Comparison of ENCODE assay signal across 23 mouse cellular contexts in genomic region chr5:120163428-120163827, GRCm38 (mm10). TPM values are rescaled to one million over a fixed set of nuclear protein-coding genes. Genes with fewer than 3 reads are reported as not detected.
A peak's percentile ranks its signal among the peaks of the same experiment; 100 is the strongest.
DNase-seq lines count a peak whose midpoint lies in the region; ATAC-seq and TF ChIP-seq lines count a peak whose summit lies in the region.
"Had no signal": no experiment of that assay in that cellular context is flagged by ENCODE, and none has a peak within 500 bp of the region (broad histone marks: within the 10 kb centered on the region; RNA-seq: fewer than 3 reads in every experiment).

No protein-coding gene starts in this region.

- H3K27ac ChIP-seq in gastrocnemius, adult 2 months, result peak overlapping the region; percentile 86
- 0 out of 2 replicates have a peak overlapping the region, but pooled peaks have one; percentile 11 for H3K27ac ChIP-seq in kidney, embryonic 14.5 days (ENCODE audit: low read depth, low read length)
- no peak overlapping the region for H3K27ac ChIP-seq in kidney, embryonic 16.5 days (ENCODE audit: low read length)
- H3K27ac ChIP-seq in liver, embryonic 11.5 days (ENCODE audit: low read depth, low read length), result 0 out of 2 replicates have a peak overlapping the region, but pooled peaks have one; percentile 13
- H3K27ac ChIP-seq: embryonic facial prominence, embryonic 13.5 days; forebrain, embryonic 10.5 days; forebrain, embryonic 12.5 days had no signal

- no peak for TF ChIP-seq CTCF in gastrocnemius, adult 2 months (IDR thresholded peaks at IDR 0.05)

- 0 out of 2 replicates have a peak, but pooled peaks have one; percentile 20 for ATAC-seq in kidney, embryonic 14.5 days (ENCODE audit: low FRiP score, low TSS enrichment)
- ATAC-seq in kidney, embryonic 16.5 days (ENCODE audit: low FRiP score, low TSS enrichment), result peak; percentile 69; the same call in 1 of the 2 replicates
- ATAC-seq in liver, embryonic 11.5 days (replicated peaks; ENCODE audit: low FRiP score), result no peak
- ATAC-seq: forebrain, embryonic 14.5 days had no signal

- no peak overlapping the region for H3K4me2 ChIP-seq in kidney, embryonic 14.5 days (replicated peaks; ENCODE audit: low read depth, low read length)
- H3K4me2 ChIP-seq in kidney, embryonic 16.5 days (replicated peaks; ENCODE audit: low read depth, low read length), result no peak overlapping the region
- H3K4me2 ChIP-seq in liver, embryonic 11.5 days, result no peak overlapping the region
- H3K4me2 ChIP-seq: embryonic facial prominence, embryonic 13.5 days; embryonic facial prominence, embryonic 15.5 days; forebrain, embryonic 12.5 days had no signal

- no peaks in the 10 kb centered on the region for H3K27me3 ChIP-seq in kidney, embryonic 14.5 days (ENCODE audit: control insufficient read depth, insufficient read depth, low read length)
- H3K27me3 ChIP-seq in kidney, embryonic 16.5 days (ENCODE audit: insufficient read depth, low read length), result no peaks in the 10 kb centered on the region
- H3K27me3 ChIP-seq in liver, embryonic 11.5 days (replicated peaks; ENCODE audit: control insufficient read depth, insufficient read depth, low read length), result no peaks in the 10 kb centered on the region
- H3K27me3 ChIP-seq: embryonic facial prominence, embryonic 13.5 days; embryonic facial prominence, embryonic 15.5 days had no signal

- H3K9ac ChIP-seq in kidney, embryonic 14.5 days (ENCODE audit: low read depth, low read length), result no peak overlapping the region
- no peak overlapping the region for H3K9ac ChIP-seq in kidney, embryonic 16.5 days (replicated peaks; ENCODE audit: low read length)
- no peak overlapping the region for H3K9ac ChIP-seq in liver, embryonic 11.5 days (ENCODE audit: low read depth, low read length)
- H3K9ac ChIP-seq: embryonic facial prominence, embryonic 13.5 days; embryonic facial prominence, embryonic 15.5 days; forebrain, embryonic 12.5 days had no signal

- DNase-seq in gastrocnemius, adult 2 months, result no peak
- no peak for DNase-seq in gastrocnemius, adult 18-20 months (ENCODE audit: low spot score)
- no peak for DNase-seq in kidney, postnatal 4 days
- no peak for DNase-seq in kidney, postnatal 14 days
- DNase-seq in liver, embryonic 11.5 days (ENCODE audit: low spot score), result no peak
- DNase-seq in liver, result no peak
- DNase-seq: adrenal gland, adult 2 months; adrenal gland, postnatal 10 days; adrenal gland, postnatal 25 days; cerebellum, adult 11 months; cerebellum, adult 18-20 months; cerebellum, adult 8-10 months; cerebellum, postnatal 14 days; cerebellum, postnatal 36 days; embryo, embryonic 11 days had no signal

- no peaks in the 10 kb centered on the region for H3K36me3 ChIP-seq in kidney, embryonic 14.5 days (ENCODE audit: control insufficient read depth, insufficient read depth, low read length)
- H3K36me3 ChIP-seq in kidney, embryonic 16.5 days (ENCODE audit: insufficient read depth, low read length), result no peaks in the 10 kb centered on the region
- no peaks in the 10 kb centered on the region for H3K36me3 ChIP-seq in liver, embryonic 11.5 days (ENCODE audit: control insufficient read depth, insufficient read depth, low read length)
- H3K36me3 ChIP-seq: embryonic facial prominence, embryonic 13.5 days; embryonic facial prominence, embryonic 15.5 days; forebrain, embryonic 12.5 days had no signal

- no peak overlapping the region for H3K4me3 ChIP-seq in gastrocnemius, adult 2 months
- no peak overlapping the region for H3K4me3 ChIP-seq in kidney, embryonic 14.5 days (ENCODE audit: low read length)
- H3K4me3 ChIP-seq in kidney, embryonic 16.5 days (ENCODE audit: low read length), result no peak overlapping the region
- H3K4me3 ChIP-seq in liver, embryonic 11.5 days (ENCODE audit: low read depth, low read length), result no peak overlapping the region
- H3K4me3 ChIP-seq: embryonic facial prominence, embryonic 13.5 days; embryonic facial prominence, embryonic 15.5 days; erythroblast, embryonic 14.5 days; forebrain, embryonic 10.5 days; forebrain, embryonic 12.5 days had no signal

- peaks cover 23% of the 10 kb centered on the region for H3K4me1 ChIP-seq in kidney, embryonic 14.5 days (ENCODE audit: control insufficient read depth, insufficient read depth, low read length)
- H3K4me1 ChIP-seq in kidney, embryonic 16.5 days (ENCODE audit: insufficient read depth, low read length), result peaks cover 31% of the 10 kb centered on the region
- H3K4me1 ChIP-seq in liver, embryonic 11.5 days (replicated peaks; ENCODE audit: control insufficient read depth, insufficient read depth, low read length), result peaks cover 37% of the 10 kb centered on the region

- H3K9me3 ChIP-seq in kidney, embryonic 14.5 days (ENCODE audit: control insufficient read depth, low read length), result no peaks in the 10 kb centered on the region
- no peaks in the 10 kb centered on the region for H3K9me3 ChIP-seq in kidney, embryonic 16.5 days (ENCODE audit: low read length)
- no peaks in the 10 kb centered on the region for H3K9me3 ChIP-seq in liver, embryonic 11.5 days (ENCODE audit: control insufficient read depth, low read length)
- H3K9me3 ChIP-seq: embryonic facial prominence, embryonic 13.5 days; embryonic facial prominence, embryonic 15.5 days; forebrain, embryonic 10.5 days; forebrain, embryonic 12.5 days had no signal

- WGBS in kidney, embryonic 14.5 days, result 60% methylated on average over 6 of the region's 6 CpGs
- WGBS in kidney, embryonic 16.5 days, result 50% methylated on average over 6 of the region's 6 CpGs
- WGBS in liver, embryonic 11.5 days, result 74% methylated on average over 6 of the region's 6 CpGs

- intact Hi-C loops in gastrocnemius, adult 2 months (cut with DNase I), result no loop called here

RNA-seq across cellular contexts. Expression of gene Rbm19, which starts 47.2 kb away (rescaled TPM):
- 10 to 100 TPM; 18.8 to 20.5 TPM for total RNA-seq in gastrocnemius, adult 2 months (2021)
- 10 to 100 TPM; 15.2 to 20.1 TPM for total RNA-seq in gastrocnemius, adult 18-20 months (2021)
- 17.9 and 20.9 TPM in 2 replicates for polyA plus RNA-seq in kidney, embryonic 14.5 days (2014; fragmentation: Nextera tagmentation; extraction: Ambion mirVana)
- polyA plus RNA-seq in kidney, embryonic 16.5 days (2015; fragmentation: Nextera tagmentation; extraction: Ambion mirVana), result 26.0 and 28.1 TPM in 2 replicates
- polyA plus RNA-seq in liver, embryonic 11.5 days (2014; fragmentation: Nextera tagmentation; extraction: Ambion mirVana), result 31.8 and 35.1 TPM in 2 replicates
